Mouse (Mus musculus) megakaryocyte-erythroid progenitor cell, adult 5 weeks (primary cell): ENCODE measurements around the gene Tcf19. TPM values are rescaled to one million over a fixed set of nuclear protein-coding genes. Genes with fewer than 3 reads are reported as not detected.

Experiments
- polyA plus RNA-seq: library from polyadenylated mRNA; stranded (reverse); fragments of >175 nt; gene quantifications from 2 replicates; pipeline ENCODE4 v1.2.3, GENCODE M21; 2012

Tcf19 gene
- polyA plus RNA-seq: 38.9 and 42.3 TPM in 2 replicates

DNA sequence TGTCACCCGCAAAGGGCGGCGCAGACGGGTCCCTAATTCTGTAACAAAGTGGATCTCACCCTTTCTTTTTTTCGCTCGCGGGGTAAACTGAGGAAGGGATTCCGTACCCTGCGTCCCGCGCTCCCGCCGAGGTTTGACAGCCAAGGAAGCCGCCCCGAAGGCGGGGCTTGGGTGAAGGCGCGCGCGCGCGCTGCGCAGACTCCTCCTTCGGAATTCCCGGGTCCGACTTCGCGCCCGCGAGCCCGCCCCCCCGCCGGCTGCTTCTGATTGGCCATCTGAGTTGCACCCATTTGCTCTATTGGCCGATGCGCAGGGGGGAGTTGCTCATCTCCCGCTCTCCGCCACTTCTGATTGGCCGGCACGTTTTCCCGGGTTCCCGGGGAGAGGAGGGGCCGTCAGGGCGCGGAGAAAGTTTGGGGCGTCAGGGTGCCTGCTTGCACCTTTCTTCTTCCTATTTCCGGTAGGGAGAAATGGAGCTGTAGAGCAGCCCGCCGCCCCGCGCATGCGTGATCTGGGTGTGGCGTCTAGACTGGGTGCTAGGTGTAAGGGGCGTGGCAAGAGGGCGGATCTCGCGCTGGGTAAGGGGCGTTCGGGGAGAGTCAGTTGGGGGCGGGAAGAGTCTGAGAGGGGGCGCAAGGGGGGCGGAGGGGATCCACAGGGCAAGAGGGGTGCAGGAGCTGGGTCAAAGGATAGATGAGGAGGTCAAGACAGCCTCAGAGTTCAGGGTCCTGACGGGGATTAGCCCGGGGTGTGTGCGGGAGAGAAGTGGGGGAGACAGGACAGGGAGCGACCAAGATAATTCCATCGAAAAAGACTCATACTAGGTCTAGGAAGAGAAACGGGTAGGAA is at the start of gene Tcf19, which contains the start of gene Cchcr1:
Gene Tcf19, minus strand, starts transcription at position 173 of the 849 bp plus-strand sequence.
Gene Cchcr1, plus strand, starts transcription at position 449 of the 849 bp plus-strand sequence.

DNA sequence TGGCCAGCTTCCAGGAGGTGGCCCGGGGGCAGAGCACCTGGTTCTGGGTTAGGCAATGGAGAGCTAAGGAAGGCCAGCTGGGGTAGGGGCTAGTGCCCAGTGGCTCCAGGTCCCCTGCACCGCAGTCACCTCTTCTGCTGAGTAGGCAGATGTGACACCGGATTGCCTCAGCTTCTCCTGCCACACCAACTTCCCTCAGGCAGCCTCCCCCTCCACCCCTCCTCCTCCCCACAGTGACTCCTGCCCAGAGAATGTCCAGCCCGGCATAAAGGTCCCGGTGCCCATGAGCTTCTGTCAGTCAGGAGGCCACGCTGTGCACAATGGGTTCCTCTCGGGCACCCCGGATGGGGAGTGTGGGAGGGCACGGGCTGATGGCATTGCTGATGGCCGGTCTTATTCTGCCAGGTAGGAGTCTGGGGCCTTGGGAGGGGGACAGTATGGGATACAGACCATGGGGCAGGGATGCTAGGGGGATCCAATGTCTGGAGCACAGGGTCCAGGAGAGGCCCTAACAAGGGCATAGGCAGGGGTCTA is 35.3 kb upstream of the Tcf19 start, which contains the start of gene Cdsn:
Gene Cdsn, plus strand, starts transcription at position 248 of the 534 bp plus-strand sequence.

GRCm38 (mm10) chr17:35532901-35533300 is 16.3 kb upstream of the Tcf19 start, which contains the start of gene Psors1c2:
TSS of gene Psors1c2 (plus strand) at chr17:35533201.

DNA sequence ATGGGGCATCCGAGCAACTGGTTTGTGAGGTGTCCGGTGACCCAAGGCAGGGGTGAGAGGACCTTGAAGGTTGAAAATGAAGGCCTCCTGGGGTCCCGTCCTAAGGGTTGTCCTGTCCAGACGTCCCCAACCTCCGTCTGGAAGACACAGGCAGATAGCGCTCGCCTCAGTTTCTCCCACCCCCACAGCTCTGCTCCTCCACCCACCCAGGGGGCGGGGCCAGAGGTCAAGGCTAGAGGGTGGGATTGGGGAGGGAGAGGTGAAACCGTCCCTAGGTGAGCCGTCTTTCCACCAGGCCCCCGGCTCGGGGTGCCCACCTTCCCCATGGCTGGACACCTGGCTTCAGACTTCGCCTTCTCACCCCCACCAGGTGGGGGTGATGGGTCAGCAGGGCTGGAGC is 10.8 kb downstream of the Tcf19 start, which contains the start of gene Pou5f1:
Gene Pou5f1, plus strand, starts transcription at position 243 of the 400 bp plus-strand sequence.

DNA sequence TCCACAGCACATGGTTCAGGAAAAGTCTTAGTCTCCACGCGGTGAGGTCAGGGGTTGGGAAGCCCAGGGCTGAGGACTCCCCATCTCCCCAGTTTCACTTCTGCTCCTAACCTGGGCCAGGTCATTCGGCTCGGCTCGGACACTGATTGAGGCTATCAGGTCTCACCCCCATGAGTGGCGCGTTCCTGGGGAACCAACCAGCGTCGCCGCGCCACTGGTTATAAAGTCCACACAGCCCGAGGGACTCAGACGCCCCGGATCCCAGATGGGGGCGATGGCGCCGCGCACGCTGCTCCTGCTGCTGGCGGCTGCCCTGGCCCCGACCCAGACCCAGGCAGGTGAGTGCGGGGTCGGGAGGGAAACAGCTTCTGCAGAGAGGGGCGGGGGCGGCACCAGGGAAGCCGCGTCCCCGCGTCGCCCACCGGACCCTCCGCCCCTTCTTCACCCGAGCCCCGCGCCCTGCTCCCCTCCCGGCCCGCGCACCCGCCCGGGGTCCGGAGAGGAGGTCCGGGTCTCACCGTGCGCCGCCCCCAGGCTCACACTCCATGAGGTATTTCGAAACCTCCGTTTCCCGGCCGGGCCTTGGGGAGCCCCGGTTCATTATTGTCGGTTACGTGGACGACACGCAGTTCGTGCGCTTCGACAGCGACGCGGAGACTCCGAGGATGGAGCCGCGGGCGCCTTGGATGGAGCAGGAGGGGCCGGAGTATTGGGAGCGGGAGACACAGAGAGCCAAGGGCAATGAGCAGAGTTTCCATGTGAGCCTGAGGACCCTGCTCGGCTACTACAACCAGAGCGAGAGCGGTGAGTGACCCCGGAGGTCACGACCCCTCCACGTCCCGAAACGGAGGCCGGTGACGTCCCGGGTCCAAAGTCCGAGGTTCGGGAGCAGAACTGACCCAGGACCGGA is 46.5 kb downstream of the Tcf19 start, which contains the start of gene H2-Q10:
Gene H2-Q10, plus strand, starts transcription at position 248 of the 910 bp plus-strand sequence.

Other genes with a start within 250 kb of the Tcf19 start
- not detected in 2 replicates for gene H2-Q1, start 196.4 kb downstream of the Tcf19 start, polyA plus RNA-seq
- not detected in 2 replicates for gene H2-Q2, start 174.6 kb downstream of the Tcf19 start, polyA plus RNA-seq
- gene H2-Q4, start 137.2 kb downstream of the Tcf19 start, polyA plus RNA-seq: 178 and 252 TPM in 2 replicates
- gene H2-Q6, start 92.0 kb downstream of the Tcf19 start, polyA plus RNA-seq: 207 and 337 TPM in 2 replicates
- gene H2-Q7, start 77.7 kb downstream of the Tcf19 start, polyA plus RNA-seq: 180 and 308 TPM in 2 replicates
- 2.5 and 3.2 TPM in 2 replicates for gene H2-Q10, start 46.7 kb downstream of the Tcf19 start, polyA plus RNA-seq
- not detected in 2 replicates for gene Pou5f1, start 10.8 kb downstream of the Tcf19 start, polyA plus RNA-seq
- gene Cchcr1, start 276 bp upstream of the Tcf19 start, polyA plus RNA-seq: 14.8 and 25.7 TPM in 2 replicates
- gene Psors1c2, start 16.4 kb upstream of the Tcf19 start, polyA plus RNA-seq: 0.57 and 0.73 TPM in 2 replicates
- gene Cdsn, start 35.3 kb upstream of the Tcf19 start, polyA plus RNA-seq: not detected in 2 replicates
- gene 2300002M23Rik, start 50.6 kb upstream of the Tcf19 start, polyA plus RNA-seq: not detected in 2 replicates
- not detected in 2 replicates for gene Sfta2, start 84.7 kb upstream of the Tcf19 start, polyA plus RNA-seq
- gene Gm9573, start 109.8 kb upstream of the Tcf19 start, polyA plus RNA-seq: not detected in 2 replicates
- gene Mucl3, start 126.9 kb upstream of the Tcf19 start, polyA plus RNA-seq: not detected in 2 replicates
- gene Vars2, start 150.8 kb upstream of the Tcf19 start, polyA plus RNA-seq: 112 TPM in 2 replicates
- gene Gtf2h4, start 156.9 kb upstream of the Tcf19 start, polyA plus RNA-seq: 41.9 and 44.9 TPM in 2 replicates
- gene Ddr1, start 187.8 kb upstream of the Tcf19 start, polyA plus RNA-seq: 0.49 and 0.79 TPM in 2 replicates